Mouse (Mus musculus): ENCODE measurements at regions not wholly inside any gene's neighbourhood (a gene's known extent, or its start where the extent isn't known, plus 50 kb on each side); places are given as distances from the start of the nearest gene placed in this dataset.

DNA sequence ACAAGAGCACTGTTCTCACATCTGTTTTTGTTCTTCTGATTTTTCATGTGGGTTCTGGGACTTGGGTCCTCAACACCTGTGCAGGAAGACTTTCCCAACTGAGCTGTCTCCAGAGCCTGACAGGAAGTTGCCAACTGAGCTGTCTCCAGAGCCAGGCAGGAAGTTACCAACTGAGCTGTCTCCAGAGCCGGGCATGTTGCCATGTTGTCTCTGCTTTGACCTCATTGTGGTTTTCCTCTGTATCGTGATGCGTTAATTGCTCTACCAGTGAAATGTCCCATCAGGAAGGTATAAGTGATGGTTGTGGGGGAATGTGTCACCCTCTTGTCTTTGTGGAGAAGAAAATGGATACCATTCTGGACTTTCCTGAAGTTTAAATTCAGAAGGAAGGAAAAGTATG is 54.4 kb upstream of the Olfm4 start:
- 80% methylated on average over 3 of the region's 3 CpGs for WGBS
- Histone ChIP-seq H3K9me3 (no peaks in the 10 kb centered on the region), H3K4me1 (no peaks in the 10 kb centered on the region), H3K27ac (no peak overlapping the region), H3K9ac (no peak overlapping the region), H3K27me3 (no peaks in the 10 kb centered on the region), H3K4me3 (no peak overlapping the region), H3K36me3 (no peaks in the 10 kb centered on the region), H3K4me2 (no peak overlapping the region)
- no peak for ATAC-seq (ENCODE audit: insufficient number of reproducible peaks, insufficient read depth, low FRiP score, low TSS enrichment, low read depth)

DNA sequence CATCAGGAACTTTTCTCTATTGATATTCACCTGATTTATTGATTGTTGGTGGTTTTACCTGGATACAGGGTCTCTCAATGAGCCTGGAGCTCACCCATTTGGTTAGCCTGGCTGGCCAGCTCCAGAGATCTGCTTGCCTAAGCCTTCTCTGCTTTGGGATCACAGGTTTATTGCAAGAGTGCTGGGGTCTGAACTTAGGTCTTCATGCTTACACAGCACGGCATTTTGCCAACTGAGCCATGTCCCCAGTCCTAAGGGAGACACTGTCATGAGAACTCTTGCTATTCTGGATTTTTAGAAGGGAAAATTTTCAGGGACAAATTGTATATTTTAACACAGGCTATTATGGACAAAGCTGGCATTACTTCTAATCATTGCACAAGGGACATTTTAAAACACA is 56.7 kb upstream of the Olfm4 start:
- 81% methylated on average over 1 of the region's 1 CpGs for WGBS
- H3K9me3 ChIP-seq: no peaks in the 10 kb centered on the region
- no peaks in the 10 kb centered on the region for H3K36me3 ChIP-seq
- H3K4me1 ChIP-seq: no peaks in the 10 kb centered on the region
- H3K27me3 ChIP-seq: no peaks in the 10 kb centered on the region
- H3K27ac ChIP-seq: no peak overlapping the region
- no peak overlapping the region for H3K9ac ChIP-seq
- ATAC-seq (ENCODE audit: insufficient number of reproducible peaks, insufficient read depth, low FRiP score, low TSS enrichment, low read depth): no peak
- no peak overlapping the region for H3K4me2 ChIP-seq
- no peak overlapping the region for H3K4me3 ChIP-seq

DNA sequence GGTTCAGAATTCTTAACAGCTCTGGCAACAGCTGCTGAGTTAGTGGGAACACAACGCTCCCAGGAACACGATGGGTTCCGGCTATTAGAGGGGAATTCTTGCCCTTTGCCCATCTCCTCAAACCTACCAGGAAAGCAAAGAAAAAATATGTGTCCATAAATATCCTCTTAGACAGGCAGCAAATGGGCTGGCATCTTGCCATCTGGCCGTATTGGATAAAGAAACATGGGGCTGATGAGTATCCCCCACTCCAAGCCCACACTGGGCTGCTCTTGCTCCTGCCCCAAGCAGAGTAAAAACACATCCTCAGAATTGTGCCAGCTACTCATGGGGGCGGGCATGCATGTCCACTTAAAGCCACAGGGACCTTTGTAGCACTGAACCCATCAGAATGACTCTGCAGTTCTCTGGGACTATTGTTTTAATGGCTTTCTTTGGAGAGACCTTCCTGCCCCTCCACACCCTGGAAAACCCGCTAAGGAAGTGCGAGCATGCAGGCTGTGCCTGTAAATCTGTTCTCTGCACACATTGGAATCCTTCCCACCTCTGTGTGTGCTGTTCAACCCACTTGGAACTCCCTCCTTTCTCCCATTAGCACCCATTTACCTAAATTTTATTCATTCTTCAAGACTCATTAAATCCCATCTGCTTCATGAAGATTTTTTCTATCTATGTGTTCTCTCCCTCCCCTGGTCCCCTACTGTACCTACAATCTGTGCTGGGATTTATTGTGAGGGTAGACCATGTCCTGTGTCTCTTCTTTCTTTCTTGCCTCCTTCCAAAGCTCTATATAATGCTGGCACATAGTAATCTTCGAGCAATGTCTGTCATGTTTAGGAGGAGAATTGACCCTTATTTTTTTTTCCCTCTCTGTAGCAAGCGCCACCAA is 66.7 kb upstream of the Olfm4 start:
- Histone ChIP-seq H3K9me3 (no peaks in the 10 kb centered on the region), H3K4me3 (no peak overlapping the region), H3K36me3 (no peaks in the 10 kb centered on the region), H3K27me3 (no peaks in the 10 kb centered on the region), H3K27ac (no peak overlapping the region), H3K9ac (no peak overlapping the region), H3K4me1 (no peaks in the 10 kb centered on the region), H3K4me2 (no peak overlapping the region)
- 77% methylated on average over 9 of the region's 9 CpGs for WGBS
- ATAC-seq (ENCODE audit: insufficient number of reproducible peaks, insufficient read depth, low FRiP score, low TSS enrichment, low read depth): no peak

DNA sequence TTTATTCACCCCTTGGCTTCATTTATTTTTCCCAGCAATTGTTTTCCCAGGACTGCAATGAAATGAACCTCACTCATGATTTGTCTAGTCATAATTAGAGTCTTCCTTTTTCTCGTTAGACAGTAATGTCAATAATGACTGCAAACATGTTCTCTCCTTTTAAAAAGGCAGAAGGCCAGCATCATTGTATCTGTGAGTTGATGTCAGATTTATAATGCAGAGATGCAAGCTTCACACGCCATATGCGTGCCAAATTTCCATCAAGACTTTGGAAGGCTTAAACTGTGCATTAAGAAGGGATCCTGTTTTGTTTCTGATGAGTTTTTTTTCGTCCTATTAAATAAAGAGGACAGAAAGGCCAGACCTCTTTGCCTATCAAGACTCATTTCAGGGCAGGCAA is 68.9 kb upstream of the Olfm4 start:
- Histone ChIP-seq H3K4me1 (no peaks in the 10 kb centered on the region), H3K27me3 (no peaks in the 10 kb centered on the region), H3K9me3 (no peaks in the 10 kb centered on the region), H3K9ac (no peak overlapping the region), H3K36me3 (no peaks in the 10 kb centered on the region), H3K27ac (no peak overlapping the region), H3K4me2 (no peak overlapping the region), H3K4me3 (no peak overlapping the region)
- 79% methylated on average over 4 of the region's 4 CpGs for WGBS
- ATAC-seq (ENCODE audit: insufficient number of reproducible peaks, insufficient read depth, low FRiP score, low TSS enrichment, low read depth): no peak

DNA sequence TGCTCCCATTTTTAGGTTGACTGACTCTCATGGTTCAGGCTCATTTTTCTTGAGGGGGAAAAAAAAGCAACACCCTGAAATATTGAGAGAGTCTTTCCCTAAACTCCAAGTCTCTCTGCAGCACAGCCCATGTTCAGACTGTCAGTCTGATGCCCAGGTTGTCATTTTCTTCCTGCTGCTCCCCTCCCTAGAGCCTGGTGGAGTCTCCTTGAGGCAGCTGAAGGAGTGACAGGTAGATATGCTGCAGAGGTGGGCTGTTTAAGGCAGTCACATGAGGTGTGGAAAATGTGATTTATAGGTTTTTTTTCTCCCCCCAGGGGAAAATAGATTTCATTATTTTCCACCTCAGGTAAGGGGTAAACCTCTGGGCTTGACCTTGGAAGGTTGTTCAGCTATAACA is 70.6 kb upstream of the Olfm4 start:
- no peak overlapping the region for H3K4me3 ChIP-seq
- H3K27me3 ChIP-seq: no peaks in the 10 kb centered on the region
- no peaks in the 10 kb centered on the region for H3K4me1 ChIP-seq
- ATAC-seq (ENCODE audit: insufficient number of reproducible peaks, insufficient read depth, low FRiP score, low TSS enrichment, low read depth): no peak
- no peak overlapping the region for H3K4me2 ChIP-seq
- H3K27ac ChIP-seq: no peak overlapping the region
- no peak overlapping the region for H3K9ac ChIP-seq
- H3K9me3 ChIP-seq: no peaks in the 10 kb centered on the region
- no peaks in the 10 kb centered on the region for H3K36me3 ChIP-seq

DNA sequence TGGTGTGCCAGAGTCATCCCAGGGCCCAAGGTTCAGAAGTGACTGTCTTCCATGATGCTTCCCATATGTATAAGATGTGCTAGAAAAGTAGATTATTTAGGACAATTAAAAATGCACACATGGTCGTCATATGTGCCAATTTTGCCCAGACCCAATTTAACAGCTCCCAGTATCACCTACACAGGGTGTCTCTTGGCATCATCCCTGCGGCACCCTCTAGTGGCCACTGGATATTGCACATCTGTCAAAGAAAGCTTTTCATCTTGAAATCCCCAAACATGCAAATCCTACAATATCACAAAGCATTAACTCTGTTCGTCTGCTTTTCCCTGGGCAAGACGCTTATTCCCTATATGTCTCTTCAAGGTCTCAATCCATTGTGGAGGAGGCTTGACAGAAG is 71.3 kb upstream of the Olfm4 start:
- no peaks in the 10 kb centered on the region for H3K4me1 ChIP-seq
- H3K4me3 ChIP-seq: no peak overlapping the region
- no peak overlapping the region for H3K9ac ChIP-seq
- no peaks in the 10 kb centered on the region for H3K36me3 ChIP-seq
- ATAC-seq (ENCODE audit: insufficient number of reproducible peaks, insufficient read depth, low FRiP score, low TSS enrichment, low read depth): no peak
- H3K27me3 ChIP-seq: no peaks in the 10 kb centered on the region
- H3K9me3 ChIP-seq: no peaks in the 10 kb centered on the region
- H3K27ac ChIP-seq: no peak overlapping the region
- H3K4me2 ChIP-seq: no peak overlapping the region
- 35% methylated on average over 4 of the region's 4 CpGs for WGBS

DNA sequence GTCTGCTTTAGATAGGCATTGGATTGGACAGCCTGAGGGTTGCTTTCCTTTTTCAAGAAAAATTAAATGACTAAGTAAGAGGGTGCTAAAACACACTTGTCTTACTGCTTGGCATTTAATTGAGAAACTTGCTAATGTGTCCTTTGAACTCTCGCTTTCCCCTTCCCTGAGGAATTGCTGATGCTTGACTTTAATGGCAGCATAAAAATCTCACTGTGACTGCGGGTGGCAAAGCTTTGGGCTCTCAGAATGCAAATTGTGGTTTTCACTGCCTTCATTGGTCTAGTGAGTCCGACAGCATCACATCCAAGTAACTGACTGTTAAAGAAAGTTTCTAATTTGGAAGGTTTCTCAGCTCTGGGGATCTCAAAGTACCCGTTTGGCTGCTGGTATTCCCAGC is 76.1 kb upstream of the Olfm4 start:
- Histone ChIP-seq H3K4me2 (no peak overlapping the region), H3K4me1 (no peaks in the 10 kb centered on the region), H3K9ac (no peak overlapping the region), H3K4me3 (no peak overlapping the region), H3K36me3 (no peaks in the 10 kb centered on the region), H3K9me3 (no peaks in the 10 kb centered on the region), H3K27me3 (no peaks in the 10 kb centered on the region), H3K27ac (no peak overlapping the region)
- 51% methylated on average over 4 of the region's 4 CpGs for whole genome bisulfite sequencing
- no peak for ATAC-seq (ENCODE audit: insufficient number of reproducible peaks, insufficient read depth, low FRiP score, low TSS enrichment, low read depth)

DNA sequence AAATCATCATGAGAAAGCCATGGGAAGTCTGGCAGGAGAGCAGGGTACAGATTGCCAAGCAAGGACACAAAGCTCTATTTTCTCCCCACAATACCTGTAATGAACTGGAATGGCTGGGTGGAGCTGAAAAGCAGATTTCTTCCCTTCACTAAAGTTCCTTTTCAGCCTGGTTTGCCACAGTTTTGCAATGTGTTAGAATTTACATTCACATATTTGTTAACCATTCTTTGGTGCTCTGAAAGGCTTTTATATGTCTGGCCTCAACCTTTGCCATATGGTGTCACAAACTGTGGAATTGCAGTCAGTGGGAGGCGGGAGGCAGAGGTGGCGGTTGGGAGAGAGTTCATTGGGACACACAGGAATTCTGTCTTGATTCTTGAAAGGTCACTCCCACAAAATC is 78.3 kb upstream of the Olfm4 start:
- H3K9me3 ChIP-seq: no peaks in the 10 kb centered on the region
- no peak overlapping the region for H3K4me3 ChIP-seq
- ATAC-seq (ENCODE audit: insufficient number of reproducible peaks, insufficient read depth, low FRiP score, low TSS enrichment, low read depth): no peak
- H3K9ac ChIP-seq: no peak overlapping the region
- no peak overlapping the region for H3K27ac ChIP-seq
- H3K4me2 ChIP-seq: no peak overlapping the region
- no peaks in the 10 kb centered on the region for H3K36me3 ChIP-seq
- H3K27me3 ChIP-seq: no peaks in the 10 kb centered on the region
- WGBS: 83% methylated on average over 2 of the region's 2 CpGs
- no peaks in the 10 kb centered on the region for H3K4me1 ChIP-seq

DNA sequence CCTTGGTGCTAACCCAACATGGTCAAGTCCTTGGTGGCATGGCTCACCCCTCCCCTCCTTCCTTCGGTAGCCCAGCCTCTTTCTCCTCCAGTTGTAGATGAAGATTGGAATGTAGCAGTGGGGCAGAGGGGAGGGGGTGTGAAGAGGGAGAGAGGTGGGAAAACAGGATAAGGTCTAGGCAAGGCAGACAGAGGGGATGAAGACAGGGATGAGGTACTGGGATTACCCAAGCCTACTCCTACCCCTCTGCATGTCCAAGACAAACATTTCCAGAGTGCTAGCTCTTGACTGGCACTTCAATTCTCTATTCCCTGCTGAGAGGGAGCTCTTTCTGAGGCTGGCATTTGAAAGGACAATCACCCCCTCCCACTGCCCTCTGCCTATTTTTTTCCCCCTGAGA is 81.5 kb upstream of the Olfm4 start:
- H3K4me3 ChIP-seq: no peak overlapping the region
- no peak overlapping the region for H3K4me2 ChIP-seq
- no peaks in the 10 kb centered on the region for H3K36me3 ChIP-seq
- no peak for ATAC-seq (ENCODE audit: insufficient number of reproducible peaks, insufficient read depth, low FRiP score, low TSS enrichment, low read depth)
- no peak overlapping the region for H3K27ac ChIP-seq
- no peak overlapping the region for H3K9ac ChIP-seq
- peaks cover 8% of the 10 kb centered on the region; the same call in 1 of the 2 replicates for H3K4me1 ChIP-seq
- no peaks in the 10 kb centered on the region for H3K27me3 ChIP-seq
- WGBS: 50% methylated on average over 1 of the region's 1 CpGs
- H3K9me3 ChIP-seq: no peaks in the 10 kb centered on the region

DNA sequence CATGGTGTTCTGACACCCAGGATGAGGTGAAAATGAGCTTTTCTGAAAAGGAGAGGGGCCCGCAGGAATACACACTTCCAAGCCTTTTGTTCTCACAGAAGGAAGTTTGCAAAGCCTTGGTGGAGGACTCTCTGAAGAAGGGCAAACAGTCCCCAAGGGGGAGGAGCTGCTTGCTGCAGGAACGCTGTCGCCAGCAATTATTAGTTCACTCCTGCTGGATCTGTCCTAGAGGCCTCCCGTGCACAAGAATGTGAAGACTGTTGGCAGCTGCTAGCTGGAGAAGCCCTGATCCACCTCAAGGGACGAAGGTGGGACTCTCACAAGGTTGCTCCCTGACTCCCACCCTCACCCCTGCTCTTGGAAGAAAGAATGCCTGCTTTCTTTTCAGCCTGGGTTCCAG is 85.6 kb upstream of the Olfm4 start:
- Histone ChIP-seq H3K9ac (no peak overlapping the region), H3K4me2 (no peak overlapping the region), H3K4me1 (peaks cover 8% of the 10 kb centered on the region; the same call in 1 of the 2 replicates), H3K4me3 (no peak overlapping the region), H3K27ac (no peak overlapping the region), H3K36me3 (no peaks in the 10 kb centered on the region), H3K27me3 (no peaks in the 10 kb centered on the region), H3K9me3 (no peaks in the 10 kb centered on the region)
- 15% methylated on average over 5 of the region's 5 CpGs for WGBS
- ATAC-seq (ENCODE audit: insufficient number of reproducible peaks, insufficient read depth, low FRiP score, low TSS enrichment, low read depth): no peak

DNA sequence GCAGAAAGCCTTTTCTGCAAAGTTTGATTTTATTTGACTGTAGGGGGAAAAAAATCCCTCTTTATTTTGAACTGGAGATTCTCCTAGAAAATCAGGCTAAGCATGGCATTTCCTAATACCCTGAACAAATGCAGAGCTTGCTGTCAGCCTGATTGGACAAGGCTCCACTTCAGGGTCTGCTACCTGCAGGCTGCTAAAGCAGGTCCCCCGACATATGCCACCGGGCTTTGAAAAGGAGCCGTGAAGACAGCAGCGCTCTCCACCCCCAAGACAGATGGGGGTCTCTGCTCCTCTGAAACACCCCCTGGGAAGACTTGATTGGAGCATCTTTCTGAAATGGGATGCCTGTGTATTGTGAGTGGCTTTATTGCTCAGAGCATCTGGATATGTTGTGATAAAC is 90.6 kb upstream of the Olfm4 start:
- no peaks in the 10 kb centered on the region for H3K9me3 ChIP-seq
- no peaks in the 10 kb centered on the region for H3K36me3 ChIP-seq
- peaks cover 8% of the 10 kb centered on the region; the same call in 1 of the 2 replicates for H3K4me1 ChIP-seq
- H3K4me2 ChIP-seq: no peak overlapping the region
- no peak overlapping the region for H3K4me3 ChIP-seq
- H3K27ac ChIP-seq: no peak overlapping the region
- ATAC-seq (ENCODE audit: insufficient number of reproducible peaks, insufficient read depth, low FRiP score, low TSS enrichment, low read depth): no peak
- no peak overlapping the region for H3K9ac ChIP-seq
- H3K27me3 ChIP-seq: no peaks in the 10 kb centered on the region
- WGBS: 73% methylated on average over 4 of the region's 4 CpGs

DNA sequence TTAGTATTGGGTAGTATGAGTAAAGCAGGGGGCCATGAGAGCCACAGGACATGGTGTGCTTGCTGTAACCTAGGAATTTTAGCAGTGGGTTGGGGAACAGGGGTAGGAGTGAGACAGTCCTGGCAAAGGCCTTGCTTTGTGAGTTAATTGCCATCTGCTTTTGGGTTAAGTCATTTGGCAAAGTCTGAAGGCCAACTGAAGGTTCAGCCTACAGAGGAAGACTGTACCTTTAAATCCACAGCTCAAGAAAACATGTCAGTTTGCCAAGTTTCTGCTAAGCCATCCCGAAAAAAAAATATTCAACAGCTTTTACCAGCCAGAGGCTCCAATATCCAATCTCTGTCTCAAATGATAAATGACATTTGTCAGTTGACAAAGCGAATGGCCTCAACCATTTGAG is 93.2 kb upstream of the Olfm4 start:
- Histone ChIP-seq H3K4me1 (peaks cover 3% of the 10 kb centered on the region; the same call in 1 of the 2 replicates), H3K4me3 (no peak overlapping the region), H3K36me3 (no peaks in the 10 kb centered on the region), H3K27ac (no peak overlapping the region), H3K9me3 (no peaks in the 10 kb centered on the region), H3K27me3 (no peaks in the 10 kb centered on the region), H3K9ac (no peak overlapping the region), H3K4me2 (no peak overlapping the region)
- WGBS: 65% methylated on average over 2 of the region's 2 CpGs
- ATAC-seq (ENCODE audit: insufficient number of reproducible peaks, insufficient read depth, low FRiP score, low TSS enrichment, low read depth): no peak

All from embryonic facial prominence, embryonic 13.5 days (tissue).